ENCODE assay signal across 20 mouse cellular contexts in the genomic region with DNA sequence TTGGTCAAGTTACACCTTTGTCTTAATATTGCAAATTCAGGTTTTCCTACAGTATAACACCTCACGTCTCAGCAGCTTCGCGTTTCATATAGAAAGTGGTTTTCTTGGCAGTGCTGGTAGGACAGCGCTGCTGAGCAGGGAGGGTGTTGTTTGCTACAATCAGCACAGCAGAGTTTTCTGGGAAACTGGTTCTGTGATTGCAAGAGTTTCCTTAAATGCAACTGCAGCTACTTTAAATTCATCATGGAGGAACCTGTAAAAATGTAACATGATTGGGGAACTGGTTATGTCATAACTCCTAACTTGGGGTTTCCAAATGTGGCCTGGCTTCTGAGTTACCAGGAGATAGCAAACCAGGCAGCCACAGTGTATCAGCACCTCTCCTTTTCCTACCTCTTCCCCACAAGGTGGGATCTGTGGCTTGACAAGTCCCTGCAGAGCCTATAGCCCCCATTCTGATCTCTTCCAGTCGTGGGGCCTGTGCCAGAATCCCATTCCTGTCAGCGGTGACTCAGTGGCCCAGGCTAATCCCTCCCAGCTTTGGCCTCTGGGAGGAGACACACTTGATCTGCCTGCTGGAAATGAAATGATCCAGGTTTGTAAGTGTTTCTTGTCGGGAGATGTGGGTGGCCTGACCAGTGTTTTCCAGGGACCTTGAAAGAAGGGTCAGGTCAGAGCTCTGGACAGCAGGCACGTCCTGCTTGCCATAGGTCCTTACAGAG.
DNase-seq lines count a peak whose midpoint lies in the region; ATAC-seq and TF ChIP-seq lines count a peak whose summit lies in the region.
"Had no signal": no experiment of that assay in that cellular context is flagged by ENCODE, and none has a peak within 500 bp of the region (broad histone marks: within the 10 kb centered on the region; RNA-seq: fewer than 3 reads in every experiment).

No protein-coding gene starts in this region.

- TF ChIP-seq POLR2A in bone marrow macrophage, adult 2 months (IDR thresholded peaks at IDR 0.05; ENCODE audit: borderline replicate concordance, low read depth, low read length), result no peak
- TF ChIP-seq POLR2A in myocyte (IDR thresholded peaks at IDR 0.05; ENCODE audit: insufficient read length, low read depth), result no peak

- H3ac ChIP-seq in myocyte (ENCODE audit: control insufficient read depth, insufficient read length), result no peak overlapping the region

- H3K4me1 ChIP-seq in heart, embryonic 13.5 days, result peaks cover 68% of the 10 kb centered on the region
- H3K4me1 ChIP-seq in bone marrow macrophage, adult 2 months (ENCODE audit: control insufficient read depth, insufficient read depth, low read length), result peaks cover 46% of the 10 kb centered on the region

- no peaks in the 10 kb centered on the region for H3K27me3 ChIP-seq in heart, embryonic 13.5 days (replicated peaks)
- H3K27me3 ChIP-seq in myocyte (ENCODE audit: control insufficient read depth, insufficient read depth, insufficient read length), result no peaks in the 10 kb centered on the region
- H3K27me3 ChIP-seq: forebrain, embryonic 13.5 days; heart, embryonic 15.5 days had no signal

- H3K4me2 ChIP-seq in heart, embryonic 13.5 days, result no peak overlapping the region
- peak overlapping the region; percentile 32 for H3K4me2 ChIP-seq in myocyte (ENCODE audit: low read depth)
- H3K4me2 ChIP-seq: forebrain, embryonic 13.5 days; heart, embryonic 15.5 days had no signal

- no peak overlapping the region for H3K9ac ChIP-seq in heart, embryonic 13.5 days
- H3K9ac ChIP-seq: forebrain, embryonic 13.5 days; heart, embryonic 15.5 days; liver, postnatal 0 days had no signal

- H3K9me3 ChIP-seq in heart, embryonic 13.5 days, result no peaks in the 10 kb centered on the region
- H3K9me3 ChIP-seq: forebrain, embryonic 13.5 days; heart, embryonic 15.5 days had no signal

- H3K27ac ChIP-seq in heart, embryonic 13.5 days (replicated peaks), result 0 out of 2 replicates have a peak overlapping the region, but pooled peaks have one; percentile 8
- peak overlapping the region; percentile 86 for H3K27ac ChIP-seq in bone marrow macrophage, adult 2 months (ENCODE audit: insufficient read depth, low read depth, low read length)
- H3K27ac ChIP-seq: forebrain, embryonic 13.5 days; heart, embryonic 15.5 days had no signal

- no peak overlapping the region for H3K4me3 ChIP-seq in heart, embryonic 13.5 days
- no peak overlapping the region for H3K4me3 ChIP-seq in bone marrow macrophage, adult 2 months (ENCODE audit: insufficient read depth, low read length)
- H3K4me3 ChIP-seq in myocyte, result no peak overlapping the region
- H3K4me3 ChIP-seq: forebrain, embryonic 13.5 days; heart, embryonic 15.5 days had no signal

- 67% methylated on average over 8 of the region's 8 CpGs for whole genome bisulfite sequencing in heart, embryonic 13.5 days

- no peak for ATAC-seq in heart, embryonic 13.5 days (ENCODE audit: extremely low read depth, insufficient number of reproducible peaks, low FRiP score, low TSS enrichment)
- ATAC-seq: activated CD4-positive, CD25-positive, alpha-beta regulatory T cell, adult 4 months; forebrain, embryonic 13.5 days; hindbrain, embryonic 16.5 days; intestine, embryonic 16.5 days; liver, postnatal 0 days had no signal

- DNase-seq in heart, adult 8-10 months (ENCODE audit: low spot score), result no peak
- DNase-seq in NIH3T3 (ENCODE audit: low read depth), result peak; percentile 80
- DNase-seq in thymus, postnatal 0 days (ENCODE audit: low spot score), result no peak
- DNase-seq in spleen, postnatal 14 days (ENCODE audit: low spot score in 2 of 2), result no peak
- DNase-seq: adrenal gland, postnatal 14 days; cerebellum, adult 2 months; cerebellum, postnatal 36 days; heart, adult 11 months; liver, postnatal 0 days; lung, postnatal 10 days; retina, postnatal 1 day; thymus, postnatal 4 days had no signal

- TF ChIP-seq CTCF in bone marrow macrophage, adult 2 months (IDR thresholded peaks at IDR 0.05; ENCODE audit: low read depth, low read length), result no peak

- peaks cover 63% of the 10 kb centered on the region for H3K36me3 ChIP-seq in heart, embryonic 13.5 days
- H3K36me3 ChIP-seq in myocyte (ENCODE audit: control insufficient read depth, insufficient read depth), result peaks cover 8% of the 10 kb centered on the region

- no peaks in the 10 kb centered on the region for H3K79me2 ChIP-seq in myocyte (ENCODE audit: control insufficient read depth, insufficient read depth)

TF ChIP-seq in myocyte, 11 proteins besides CTCF, POLR2A, EP300 and RAD21:
- TF ChIP-seq MYOG (IDR thresholded peaks at IDR 0.05; ENCODE audit: control insufficient read depth in 1 of 3, insufficient read depth in 1 of 3, insufficient read length in 2 of 3, low read depth in 2 of 3), result no peak
- no peak for TF ChIP-seq USF1 (IDR thresholded peaks at IDR 0.05; ENCODE audit: low read depth)
TF ChIP-seq in myocyte: peak in this region for 0.
